Mouse (Mus musculus) layer of hippocampus, adult 18-20 months (tissue): Measurements from ENCODE around the gene Swi5. TPM values are rescaled to one million over a fixed set of nuclear protein-coding genes. Genes with fewer than 3 reads are reported as not detected.
A peak's percentile ranks its signal among the peaks of the same experiment; 100 is the strongest.

Source experiments
- DNase-seq, 2 experiments: peaks; one replicate each; pipeline ENCODE4 v3.0.0; 2022; ENCODE audit warnings: low spot score in 2 of 2
- long read RNA-seq: library from polyadenylated mRNA; stranded (forward); transcript quantifications from one replicate; pipeline ENCODE4 v2.0.0, GENCODE M21; 2021
- total RNA-seq, 2 experiments: library from RNA; stranded (reverse); gene quantifications; 2 replicates each; pipeline ENCODE4 v1.2.3; 2021

The Swi5 gene
- 100 to 1,000 TPM; 202 to 208 TPM for total RNA-seq
- long read RNA-seq, transcript Swi5-207 (5 exons, 768 nt): major isoform, 84 of 107 reads
- long read RNA-seq, partial matches to known transcripts: 4 of 107 reads
- long read RNA-seq, other reads (novel, unspliced or antisense): 14 of 107 reads

DNA sequence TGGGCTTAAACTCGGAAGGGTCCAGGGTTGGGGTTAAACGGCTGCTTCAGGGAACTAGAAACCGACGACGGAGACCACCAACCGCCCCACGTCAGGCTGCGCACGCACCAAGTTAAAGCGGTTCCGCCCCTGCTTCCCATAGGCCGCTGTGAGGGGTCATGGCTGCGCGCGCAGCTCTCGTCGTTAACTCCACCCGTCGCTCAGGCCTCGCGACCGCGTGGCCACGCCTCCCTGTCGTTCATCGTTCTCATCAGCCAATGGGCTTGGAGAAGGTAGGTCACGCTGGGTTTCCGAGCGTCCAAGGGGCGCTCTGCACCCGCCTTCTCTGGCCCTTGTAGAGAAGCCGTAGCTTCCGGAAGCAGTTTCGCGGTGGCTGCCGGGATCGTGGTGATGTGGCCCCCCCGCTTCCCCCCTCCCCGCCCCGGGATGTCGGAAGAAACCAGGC lies at the start of gene Swi5:
Gene Swi5, minus strand, starts transcription at position 153 of the 445 bp plus-strand sequence.
- peak; percentile 95 to 99 for DNase-seq

DNA sequence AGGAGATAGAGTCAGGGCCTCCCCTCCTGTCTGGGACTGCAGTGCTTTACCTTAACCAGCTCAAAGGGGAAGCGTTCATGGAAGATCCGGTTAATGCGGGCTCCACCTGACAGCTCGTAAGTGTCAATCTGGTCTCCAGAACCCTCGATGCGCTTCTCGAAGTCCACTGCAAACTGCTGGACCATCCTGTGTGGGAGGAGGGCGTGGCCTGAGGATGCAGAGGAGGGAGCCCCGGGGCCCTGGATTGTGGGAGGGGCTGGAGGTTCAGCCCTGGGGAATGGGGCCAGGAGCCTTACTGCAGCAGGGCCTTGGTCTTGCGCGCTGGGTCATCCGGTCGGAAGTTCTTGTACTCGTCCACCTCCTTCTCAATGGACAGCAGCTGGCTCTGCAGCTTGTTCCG lies 48.0 kb upstream of the Swi5 start:
- no peak for DNase-seq

DNA sequence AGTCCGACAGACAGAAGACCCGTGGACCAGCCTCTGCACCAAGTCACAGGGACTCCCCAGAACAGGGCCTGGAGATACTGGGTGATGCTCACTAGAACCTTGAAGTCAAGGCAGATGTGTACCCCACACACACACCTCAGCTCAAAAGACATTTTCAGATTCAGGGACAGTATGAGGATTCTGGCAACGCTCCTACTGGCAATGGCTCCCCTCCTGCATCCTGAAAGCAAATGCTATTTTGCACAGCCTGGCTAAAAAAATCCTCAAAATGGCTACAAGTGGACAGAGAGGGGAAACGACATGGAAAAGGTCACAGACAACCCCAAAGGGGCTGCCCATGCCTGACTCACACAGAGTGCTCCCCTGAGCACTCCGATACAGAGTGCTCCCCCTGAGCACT lies 44.3 kb upstream of the Swi5 start:
- DNase-seq: no peak

DNA sequence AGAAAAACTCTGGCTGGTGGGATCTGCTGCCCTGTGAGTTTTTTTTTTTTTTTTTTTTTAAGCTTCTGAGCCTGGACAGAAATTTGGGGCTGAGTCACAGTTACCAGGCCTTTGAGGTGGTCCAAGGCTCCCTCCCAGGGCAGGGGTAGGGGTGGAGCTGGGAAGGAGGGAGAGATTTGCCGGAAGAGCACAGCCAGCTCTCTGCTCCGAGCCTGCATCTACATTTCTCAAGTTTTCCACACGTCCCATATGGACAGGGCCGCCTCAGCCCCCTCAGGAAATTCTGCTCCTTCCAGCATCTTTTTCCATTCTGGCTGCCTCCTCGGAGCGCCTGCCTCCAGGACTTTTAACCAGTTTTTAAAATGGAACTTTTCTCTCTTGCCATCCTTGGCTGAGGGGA lies 41.7 kb upstream of the Swi5 start:
- DNase-seq: no peak

DNA sequence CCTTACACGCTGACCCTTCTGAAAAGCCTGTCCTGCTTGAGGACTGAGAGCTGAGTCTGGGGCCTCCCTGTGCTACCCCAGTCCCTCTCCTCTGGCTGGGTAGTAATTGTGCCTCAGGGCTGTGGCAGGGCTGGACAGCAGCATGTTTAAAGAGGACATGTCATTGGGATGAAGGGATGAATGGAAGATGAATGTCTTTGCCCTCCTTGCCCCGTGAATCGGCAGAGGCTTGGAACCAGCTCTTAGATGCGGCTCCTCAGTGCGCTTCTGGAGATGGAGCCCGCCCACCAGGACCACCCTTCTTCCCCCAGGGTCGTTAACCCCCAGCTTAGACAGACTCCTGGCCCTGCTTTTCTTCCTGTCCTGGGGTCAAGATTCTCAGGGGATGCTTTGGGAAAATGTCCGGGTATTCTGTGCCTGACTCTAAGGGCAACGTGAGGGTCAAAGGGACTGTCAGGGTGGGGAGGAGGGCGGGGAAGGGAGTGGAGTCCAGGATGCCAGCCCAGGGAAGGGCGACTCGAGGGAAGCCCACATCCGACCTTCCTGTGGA lies 41.1 kb upstream of the Swi5 start:
- DNase-seq: no peak

DNA sequence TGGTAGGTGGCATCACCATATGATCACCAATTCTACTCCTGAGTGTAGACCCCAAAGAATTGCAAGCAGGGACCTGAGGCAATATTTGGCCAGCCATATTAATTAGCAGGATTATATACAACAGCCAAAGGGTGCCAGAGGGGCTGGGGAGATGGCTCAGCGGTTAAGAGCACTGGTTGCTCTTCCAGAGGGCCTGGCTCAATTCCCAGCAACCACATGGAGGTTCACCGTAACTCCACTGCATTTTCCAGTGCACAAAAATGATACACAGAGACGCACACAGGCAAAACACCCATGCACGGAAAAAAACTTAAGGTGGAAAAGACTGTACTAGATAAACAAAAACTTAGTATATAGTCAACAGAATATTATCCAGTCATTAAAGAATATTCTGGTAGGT lies 39.3 kb upstream of the Swi5 start:
- DNase-seq: no peak

DNA sequence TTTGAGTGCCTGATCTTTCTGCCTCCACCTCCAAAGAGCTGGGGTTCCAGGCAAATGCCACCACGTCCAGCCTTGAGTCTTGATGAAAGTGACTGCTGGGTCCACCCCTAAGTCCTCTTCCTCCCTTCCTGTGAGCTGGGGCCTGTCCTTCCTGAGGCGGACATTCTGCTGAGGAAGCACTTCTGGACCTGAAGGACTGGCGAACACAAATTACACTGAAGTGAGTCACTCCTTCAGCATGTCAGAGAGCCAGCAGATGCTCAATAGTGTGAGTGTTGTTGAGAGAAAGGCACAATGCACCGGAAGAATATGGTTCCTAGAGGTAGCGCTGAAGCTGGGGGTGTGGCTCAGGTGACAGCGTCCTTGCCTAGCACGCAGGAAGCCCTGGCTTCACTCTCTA lies 37.5 kb upstream of the Swi5 start:
- DNase-seq: no peak

DNA sequence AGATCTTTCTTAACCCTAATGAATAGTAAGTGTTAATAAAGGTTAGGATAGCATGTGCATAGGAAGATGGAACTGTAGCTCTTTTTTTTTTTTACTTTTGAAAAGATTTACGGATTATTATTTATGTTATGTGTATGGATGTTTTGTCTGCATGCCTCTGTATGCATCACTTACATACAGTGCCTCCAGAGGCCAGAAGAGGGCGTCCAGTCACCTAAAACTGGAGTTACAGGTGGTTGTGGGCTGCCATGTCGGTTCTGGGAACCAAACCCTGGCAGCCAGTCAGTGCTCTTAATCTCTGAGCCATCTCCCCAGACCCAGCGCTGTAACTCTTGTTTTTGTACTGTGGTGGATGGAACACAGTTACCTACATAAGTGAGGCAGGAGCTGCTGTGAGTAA lies 36.4 kb upstream of the Swi5 start:
- no peak for DNase-seq

DNA sequence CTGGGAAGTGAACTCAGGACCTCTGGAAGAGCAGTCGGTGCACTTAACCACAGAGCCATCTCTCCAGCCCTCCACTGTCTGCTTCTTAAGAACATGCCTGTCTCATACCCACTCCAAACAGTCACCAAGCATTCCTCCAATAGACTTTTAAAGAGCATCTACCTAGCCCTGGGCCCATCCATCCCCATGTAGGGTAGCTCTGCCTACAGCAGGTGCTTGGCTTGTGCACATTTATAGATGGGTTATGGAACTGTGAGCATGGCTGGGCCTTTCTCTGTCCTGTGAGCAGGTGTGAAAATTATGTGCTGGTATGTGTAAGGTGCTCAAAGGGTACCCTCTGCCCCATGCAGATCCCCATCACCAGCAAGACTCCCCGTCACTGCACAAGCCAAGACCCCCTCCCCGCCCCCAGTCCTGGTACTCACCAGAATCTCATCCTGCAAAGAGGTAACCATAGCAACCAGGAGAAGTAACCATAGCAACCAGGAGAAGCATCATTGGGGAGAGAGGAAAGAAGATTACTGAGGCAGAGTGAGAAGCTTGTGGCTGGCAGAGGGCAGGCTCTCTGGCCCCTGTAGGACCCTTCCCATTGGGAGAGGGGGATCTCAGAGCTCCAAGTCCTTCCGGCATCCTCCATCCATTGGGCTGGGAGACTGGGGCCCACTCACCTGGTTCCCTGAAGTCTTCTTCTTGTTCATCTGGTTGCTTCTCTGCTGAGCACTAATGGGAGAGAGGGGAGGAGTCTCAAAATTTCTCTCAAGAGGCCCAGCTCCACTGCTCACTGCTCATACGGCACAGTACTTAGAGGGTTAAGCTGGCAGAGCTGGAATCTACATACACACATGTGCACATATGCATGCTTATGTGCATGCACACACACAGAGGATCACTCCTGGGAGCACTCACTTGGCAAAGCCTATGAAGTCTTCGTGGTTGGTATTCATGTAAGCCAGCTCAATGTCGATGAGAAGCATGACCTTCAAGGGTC lies 35.2 kb upstream of the Swi5 start:
- no peak for DNase-seq

DNA sequence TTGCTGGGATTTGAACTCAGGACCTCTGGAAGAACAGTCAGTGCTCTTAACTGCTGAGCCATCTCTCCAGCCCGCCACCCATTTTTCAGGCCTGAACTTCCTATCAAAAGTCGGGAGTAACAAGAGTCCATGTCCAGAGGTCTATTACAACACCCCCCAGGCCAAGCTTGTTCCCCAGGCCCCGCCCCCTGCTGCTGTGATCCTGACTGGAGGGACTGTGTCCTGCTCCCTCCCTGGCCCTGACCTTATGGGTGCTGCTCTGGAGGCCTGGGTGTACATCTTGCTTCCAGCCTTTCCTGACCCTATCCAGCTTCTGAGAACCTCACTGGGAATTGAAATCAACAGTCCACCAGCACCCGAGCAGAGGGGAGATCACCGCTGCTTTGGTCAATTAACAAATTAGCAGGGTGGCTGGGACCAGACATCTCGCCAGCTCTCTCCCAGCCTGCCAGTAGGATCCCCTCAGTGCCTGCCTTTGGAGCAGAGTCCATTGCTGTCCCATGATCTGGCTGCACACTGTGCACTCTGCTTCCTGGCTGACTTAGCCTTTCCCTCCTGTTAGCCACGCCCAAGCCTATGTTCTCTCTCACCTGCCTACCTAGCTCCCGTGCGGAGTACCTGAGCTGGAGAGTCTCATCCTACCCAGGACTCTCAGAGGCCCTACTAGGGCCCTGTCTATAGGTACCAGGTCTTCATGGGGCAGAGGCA lies 33.9 kb upstream of the Swi5 start:
- no peak for DNase-seq

DNA sequence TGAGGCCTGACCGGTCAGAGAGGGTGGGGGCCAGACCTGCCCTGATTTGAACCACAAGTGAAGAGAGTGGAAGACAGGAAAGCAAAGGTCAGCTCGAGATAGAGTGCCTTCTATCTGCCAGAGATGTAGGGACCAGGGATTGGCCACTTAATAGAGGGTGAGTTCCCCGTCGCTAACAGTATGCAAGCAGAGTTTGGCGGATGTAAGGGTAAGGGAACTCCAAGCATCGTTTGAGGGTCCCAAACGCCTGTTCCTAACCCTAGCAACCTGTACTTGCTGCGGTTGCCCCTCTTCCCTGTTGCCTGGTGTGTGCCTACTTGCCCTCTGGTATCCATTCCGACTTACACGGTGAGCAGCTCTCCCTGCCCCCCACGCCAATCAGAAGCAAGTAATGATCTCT lies 32.8 kb upstream of the Swi5 start:
- DNase-seq: no peak

DNA sequence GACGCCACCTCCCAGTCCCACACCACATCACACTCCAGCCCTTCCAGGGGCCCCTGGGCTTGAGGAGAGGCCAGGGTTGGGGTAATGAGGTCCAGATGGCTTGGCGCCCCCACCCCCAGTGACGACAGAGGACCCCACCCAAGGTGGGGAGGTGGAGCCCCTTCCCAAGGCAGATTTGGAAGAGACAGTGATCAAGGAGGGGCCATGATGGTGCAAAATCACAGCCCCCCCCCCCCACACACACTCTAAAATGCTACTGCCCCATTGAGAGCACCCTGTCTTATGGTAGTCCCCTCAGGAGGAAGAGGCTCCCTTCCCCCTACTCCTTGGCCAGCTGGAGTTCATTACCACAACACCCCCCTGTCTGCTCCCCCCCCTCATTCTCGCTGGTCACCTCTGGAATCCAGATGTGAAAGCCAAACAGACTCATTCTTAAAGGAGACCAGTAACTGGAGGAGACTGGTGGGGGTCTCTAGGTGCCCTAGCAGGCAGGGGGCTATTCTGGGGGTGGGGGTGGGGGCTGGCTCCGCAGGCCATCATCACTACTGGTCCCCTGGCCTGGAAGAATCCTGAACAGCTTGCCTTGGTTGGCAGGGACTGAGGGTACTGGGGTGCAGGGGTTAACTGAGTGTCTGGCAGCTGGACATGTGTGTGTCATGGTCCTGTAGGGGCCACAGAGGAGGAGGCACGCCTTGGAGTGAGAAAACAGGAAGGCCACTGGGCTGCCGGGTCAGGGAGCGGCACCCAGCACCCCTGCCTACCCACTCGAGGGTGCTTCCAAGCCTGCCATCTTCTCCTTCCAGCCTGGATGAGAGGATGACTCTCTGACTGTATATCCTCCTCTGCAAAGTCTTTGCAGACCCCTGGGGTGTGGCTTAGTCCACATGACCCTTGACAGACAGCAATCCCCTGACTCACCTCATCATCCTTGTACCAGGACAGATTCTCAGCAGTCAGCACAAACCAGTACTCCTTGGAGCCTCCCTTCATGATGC lies 32.0 kb upstream of the Swi5 start:
- no peak for DNase-seq

DNA sequence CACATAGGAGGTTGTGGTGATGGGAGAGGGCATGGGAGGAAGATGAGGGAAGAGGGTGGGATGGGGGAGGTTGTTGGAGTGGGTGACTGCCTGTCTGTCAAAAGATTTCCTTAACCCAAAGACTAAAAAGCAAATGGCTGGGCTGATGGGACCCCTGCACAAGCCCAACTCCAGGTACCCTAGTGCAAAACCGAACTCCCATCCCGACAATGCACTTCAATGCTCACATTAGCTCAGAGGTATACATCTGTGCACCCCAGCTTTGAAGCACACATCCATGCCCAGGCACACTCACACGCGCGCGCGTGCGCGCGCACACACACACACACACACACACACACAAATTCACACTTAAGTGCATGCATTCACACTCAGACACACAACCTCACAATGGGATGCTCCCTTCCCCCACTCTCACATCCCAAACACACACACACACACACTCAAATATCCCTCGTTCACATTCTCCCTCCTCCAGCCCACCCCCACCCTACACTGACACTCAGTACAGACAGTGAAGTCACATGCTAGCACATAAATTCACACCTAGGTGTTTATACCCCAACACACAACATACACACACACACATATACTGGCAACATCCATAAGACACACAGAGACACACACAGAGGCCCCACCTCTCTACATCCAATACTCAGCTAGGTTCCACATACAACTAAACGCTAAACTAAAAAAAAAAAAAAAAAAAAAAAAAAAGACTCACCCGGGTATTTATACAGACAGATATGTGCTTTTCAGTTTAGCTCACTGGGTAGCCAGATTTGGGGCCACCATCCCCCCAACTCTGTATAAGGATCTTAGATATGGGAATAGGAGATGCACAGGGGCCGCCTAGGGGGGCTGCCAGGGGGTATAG lies 31.1 kb upstream of the Swi5 start:
- DNase-seq: no peak

DNA sequence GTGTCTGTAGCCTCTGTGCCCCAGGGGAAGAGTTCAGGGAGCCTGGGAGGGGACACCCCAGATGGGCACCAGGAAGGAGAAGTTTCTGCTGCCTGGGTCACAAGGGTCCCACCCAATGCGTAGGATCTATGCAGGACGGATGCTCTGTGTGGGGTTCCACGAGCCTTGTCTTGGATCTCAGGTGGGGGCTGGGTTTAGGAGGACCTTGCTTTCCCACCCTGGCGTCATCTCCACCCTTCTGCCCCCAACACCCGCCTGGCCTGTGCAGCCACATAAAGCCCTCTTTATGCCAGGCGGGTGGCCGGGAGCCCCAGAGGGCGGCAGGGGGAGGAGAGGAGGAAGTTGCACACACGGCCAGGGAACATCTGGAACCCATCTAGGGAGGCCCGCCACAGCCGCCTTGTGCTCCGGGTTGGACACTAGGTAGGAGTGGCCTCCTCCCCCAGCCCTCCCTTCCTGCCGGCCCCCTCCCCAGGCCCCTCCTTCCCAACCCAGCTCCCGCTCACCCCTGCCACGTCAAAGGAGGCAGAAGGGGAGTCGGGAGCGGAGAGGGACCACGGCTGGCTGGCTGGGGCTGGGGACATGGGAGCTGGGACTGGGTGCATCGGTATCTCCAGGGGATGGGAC lies 30.0 kb upstream of the Swi5 start:
- no peak for DNase-seq

DNA sequence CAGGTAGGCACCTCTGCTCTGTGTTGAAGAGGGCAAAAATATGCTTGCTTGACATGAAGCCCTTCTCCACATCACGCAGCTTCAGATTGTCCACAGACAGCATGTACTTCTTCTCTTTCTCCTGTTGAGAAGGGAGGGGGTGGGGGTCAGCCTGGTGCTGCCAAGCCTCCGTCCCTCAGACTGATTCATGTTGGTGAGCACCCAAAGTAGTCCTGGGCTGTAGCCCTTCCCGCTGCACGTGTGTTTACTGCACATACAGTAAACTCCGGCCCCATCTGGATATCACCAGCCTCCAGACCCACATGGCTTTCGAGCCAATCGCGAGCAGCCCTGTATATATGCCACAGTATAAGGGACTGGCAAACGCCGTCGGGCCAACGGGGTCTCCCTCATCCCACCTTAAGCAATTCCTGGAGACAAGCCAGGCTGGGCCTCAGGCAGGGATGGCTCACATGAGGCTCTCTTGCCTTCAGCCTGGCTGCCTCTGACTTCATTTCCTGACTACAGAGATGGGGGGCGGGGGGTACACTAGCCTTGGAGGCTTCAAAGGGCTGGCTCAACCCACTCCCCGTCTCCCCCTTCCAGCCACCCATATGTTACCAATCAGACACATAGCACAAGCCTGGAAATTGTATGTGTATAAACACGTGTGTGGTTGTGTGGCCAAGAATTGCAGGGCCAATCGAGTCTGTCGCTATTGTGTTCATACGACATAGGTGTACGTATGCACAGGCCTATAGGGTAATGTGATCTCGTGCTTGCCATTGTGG lies 29.2 kb upstream of the Swi5 start:
- no peak for DNase-seq

DNA sequence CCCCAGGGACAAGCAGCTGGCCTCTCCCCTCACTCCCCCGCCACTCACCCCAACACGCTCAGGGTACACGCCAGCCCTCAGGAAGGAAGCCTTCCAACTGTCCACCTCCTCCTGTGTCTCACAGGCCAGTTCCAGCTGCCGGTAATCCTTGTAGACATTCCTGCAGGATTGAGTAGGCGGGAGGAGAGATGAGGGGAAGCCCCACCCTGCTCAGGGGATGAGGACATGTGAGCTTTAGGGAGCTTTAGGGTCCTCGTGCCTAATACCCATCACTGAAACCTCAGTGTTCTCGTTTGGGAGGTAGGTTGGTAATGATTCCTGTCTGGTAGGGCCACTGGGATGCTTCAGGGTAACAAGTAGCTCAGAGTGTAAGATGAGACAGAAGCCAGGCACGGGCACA lies 27.9 kb upstream of the Swi5 start:
- DNase-seq: no peak

DNA sequence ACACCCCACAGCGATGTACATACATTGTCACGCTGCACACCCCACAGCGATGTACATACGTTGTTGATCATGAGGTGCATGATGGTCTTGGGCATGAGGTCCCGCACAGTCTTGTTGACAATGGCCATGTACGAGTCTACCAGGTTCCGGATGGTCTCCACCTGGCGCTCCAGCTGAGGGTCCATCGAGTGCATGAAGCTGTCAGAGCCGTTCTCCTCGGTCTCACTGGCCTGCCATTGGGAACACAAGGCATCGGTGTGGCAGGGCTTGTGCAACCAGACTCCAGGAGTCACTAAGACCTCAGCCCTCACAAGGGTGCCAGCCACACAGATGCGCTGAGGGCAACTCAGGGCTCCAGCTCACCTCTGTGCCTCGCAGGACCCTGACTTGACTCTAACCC lies 27.0 kb upstream of the Swi5 start:
- DNase-seq: no peak

DNA sequence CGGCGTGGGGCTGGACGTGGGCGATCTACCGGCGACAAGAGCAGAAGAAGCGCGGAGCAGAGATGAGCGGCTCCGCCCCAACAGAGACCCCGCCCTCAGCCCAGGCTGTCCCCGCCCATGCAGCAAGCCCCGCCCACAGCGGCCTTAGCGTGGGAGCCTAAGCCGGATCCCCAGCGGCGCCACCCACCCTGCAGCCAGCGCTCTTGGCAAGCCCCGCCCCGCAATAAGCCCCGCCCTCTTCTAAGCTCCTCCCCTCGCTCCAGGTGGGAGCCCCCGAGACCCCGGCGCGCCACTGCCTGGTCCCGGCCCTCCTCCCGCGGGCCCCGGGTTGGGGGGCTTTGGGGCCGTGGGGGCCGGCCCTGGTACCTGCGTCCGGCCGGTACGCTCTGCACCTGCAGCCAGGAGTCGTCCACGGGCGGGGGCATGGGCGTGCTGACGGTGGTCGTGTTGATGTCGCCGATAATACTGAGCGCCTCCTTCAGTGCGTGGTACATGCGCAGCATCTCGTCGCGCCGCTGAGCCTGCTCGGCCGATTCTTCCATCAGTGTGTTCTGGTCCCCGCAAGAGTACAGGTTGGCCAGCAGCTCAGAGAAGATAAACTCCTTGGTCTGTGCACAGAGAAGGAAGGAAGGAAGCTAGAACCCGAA lies 24.6 kb upstream of the Swi5 start:
- no peak for DNase-seq
